In genomic region chr17:56119981-56120880, GRCm38 (mm10) we compare ENCODE assay signal across 8 mouse cellular contexts. TPM values are rescaled to one million over a fixed set of nuclear protein-coding genes. Genes with fewer than 3 reads are reported as not detected.
DNase-seq lines count a peak whose midpoint lies in the region; ATAC-seq lines count a peak whose summit lies in the region.

No protein-coding gene starts in this region.

- peaks cover 60% of the 10 kb centered on the region for H3K27me3 ChIP-seq in intestine, embryonic 14.5 days (replicated peaks; ENCODE audit: control insufficient read depth, insufficient read depth, low read length)
- peaks cover 82% of the 10 kb centered on the region for H3K27me3 ChIP-seq in liver, embryonic 15.5 days

- peak overlapping the region; percentile 6; the same call in 1 of the 2 replicates for H3K4me3 ChIP-seq in intestine, embryonic 14.5 days (ENCODE audit: low read depth, low read length)
- H3K4me3 ChIP-seq in liver, embryonic 15.5 days (replicated peaks) = peak overlapping the region; percentile 29

- H3K4me1 ChIP-seq in intestine, embryonic 14.5 days (replicated peaks; ENCODE audit: control insufficient read depth, insufficient read depth, low read length) = no peaks in the 10 kb centered on the region; the same call in none of the 2 replicates
- peaks cover 31% of the 10 kb centered on the region for H3K4me1 ChIP-seq in liver, embryonic 15.5 days (replicated peaks)

- intact Hi-C loops in gastrocnemius, postnatal 14 days (cut with DNase I; ENCODE audit: low total_unique reads) = loop anchor here (5.0 kb wide), 1 partner anchor 37 kb away; no protein-coding TSS in a partner anchor

- H3K36me3 ChIP-seq in intestine, embryonic 14.5 days (ENCODE audit: control insufficient read depth, insufficient read depth, low read length) = no peaks in the 10 kb centered on the region
- H3K36me3 ChIP-seq in liver, embryonic 15.5 days (replicated peaks) = no peaks in the 10 kb centered on the region

- WGBS in intestine, embryonic 14.5 days = 4% methylated on average over 66 of the region's 66 CpGs
- whole genome bisulfite sequencing in liver, embryonic 15.5 days (ENCODE audit: insufficient replicate concordance) = 7% methylated on average over 66 of the region's 66 CpGs

- H3K4me2 ChIP-seq in intestine, embryonic 14.5 days (ENCODE audit: low read length) = peak overlapping the region; percentile 28; the same call in 1 of the 2 replicates
- peak overlapping the region; percentile 46 for H3K4me2 ChIP-seq in liver, embryonic 15.5 days

- H3K9me3 ChIP-seq in intestine, embryonic 14.5 days (ENCODE audit: control insufficient read depth, low read length) = peaks cover 11% of the 10 kb centered on the region
- peaks cover 5% of the 10 kb centered on the region; the same call in 1 of the 2 replicates for H3K9me3 ChIP-seq in liver, embryonic 15.5 days (replicated peaks)

- no peak for ATAC-seq in intestine, embryonic 14.5 days (replicated peaks; ENCODE audit: low FRiP score, low TSS enrichment, low read depth)
- ATAC-seq in liver, embryonic 15.5 days (ENCODE audit: insufficient read depth) = no peak
- ATAC-seq in erythroblast, adult 5-6 weeks (replicated peaks; ENCODE audit: low FRiP score, poor library complexity, severe bottlenecking) = no peak
- ATAC-seq in monocyte, adult 5-6 weeks (replicated peaks; ENCODE audit: insufficient number of reproducible peaks, low FRiP score, low TSS enrichment, poor library complexity, severe bottlenecking) = no peak

- H3K27ac ChIP-seq in intestine, embryonic 14.5 days (ENCODE audit: low read depth) = no peak overlapping the region
- no peak overlapping the region for H3K27ac ChIP-seq in liver, embryonic 15.5 days (replicated peaks)

- peak; percentile 65 for DNase-seq in urinary bladder, postnatal 14 days (ENCODE audit: low spot score)
- DNase-seq in urinary bladder, adult 18-20 months (ENCODE audit: low spot score in 2 of 2) = no peak
- DNase-seq in gastrocnemius, postnatal 14 days = peak; percentile 62
- peak; percentile 64 for DNase-seq in intestine, embryonic 14.5 days (ENCODE audit: low spot score)
- no peak for DNase-seq in thymus, postnatal 4 days

- no peak overlapping the region for H3K9ac ChIP-seq in intestine, embryonic 14.5 days (ENCODE audit: low read length)
- H3K9ac ChIP-seq in liver, embryonic 15.5 days = no peak overlapping the region

RNA-seq across cellular contexts. Expression of gene Lrg1, which starts 1.6 kb away (rescaled TPM):
- total RNA-seq in gastrocnemius, postnatal 14 days (2021) = 1 to 10 TPM; 2.9 to 5.6 TPM
- polyA plus RNA-seq in intestine, embryonic 14.5 days (2014; fragmentation: Nextera tagmentation; extraction: Ambion mirVana) = 0.16 TPM in 1 of 2 replicates, not detected in the other
- polyA plus RNA-seq in liver, embryonic 15.5 days (2015; fragmentation: Nextera tagmentation; extraction: Ambion mirVana) = 3.2 and 4.0 TPM in 2 replicates
- 6.7 and 9.4 TPM in 2 replicates for total RNA-seq in erythroblast, adult 5-6 weeks (2015; ENCODE audit: low replicate concordance)
- 4.5 and 11.8 TPM in 2 replicates for total RNA-seq in erythroblast, adult 5-6 weeks (2017; ENCODE audit: low replicate concordance)
- total RNA-seq in monocyte, adult 5-6 weeks (2017) = not detected in 3 replicates

RNA-seq across cellular contexts. Expression of gene Plin5, which starts 2.8 kb away (rescaled TPM):
- total RNA-seq in gastrocnemius, postnatal 14 days (2021) = 10 to 100 TPM; 17.6 to 48.3 TPM
- polyA plus RNA-seq in intestine, embryonic 14.5 days (2014; fragmentation: Nextera tagmentation; extraction: Ambion mirVana) = 0.58 TPM in 2 replicates
- polyA plus RNA-seq in liver, embryonic 15.5 days (2015; fragmentation: Nextera tagmentation; extraction: Ambion mirVana) = 1.3 and 3.7 TPM in 2 replicates
- total RNA-seq in erythroblast, adult 5-6 weeks (2015; ENCODE audit: low replicate concordance) = 0.58 TPM in 1 of 2 replicates, not detected in the other
- total RNA-seq in erythroblast, adult 5-6 weeks (2017; ENCODE audit: low replicate concordance) = 0.60 and 0.98 TPM in 2 replicates
- not detected in 3 replicates for total RNA-seq in monocyte, adult 5-6 weeks (2017)

RNA-seq across cellular contexts. Expression of gene Plin4, which starts 10.6 kb away (rescaled TPM):
- 100 to 1,000 TPM; 127 to 310 TPM for total RNA-seq in gastrocnemius, postnatal 14 days (2021)
- polyA plus RNA-seq in intestine, embryonic 14.5 days (2014; fragmentation: Nextera tagmentation; extraction: Ambion mirVana) = 0.08 and 0.19 TPM in 2 replicates
- polyA plus RNA-seq in liver, embryonic 15.5 days (2015; fragmentation: Nextera tagmentation; extraction: Ambion mirVana) = 0.02 and 0.06 TPM in 2 replicates
- not detected in 2 replicates for total RNA-seq in erythroblast, adult 5-6 weeks (2015; ENCODE audit: low replicate concordance)
- not detected in 2 replicates for total RNA-seq in erythroblast, adult 5-6 weeks (2017; ENCODE audit: low replicate concordance)
- not detected in 3 replicates for total RNA-seq in monocyte, adult 5-6 weeks (2017)

RNA-seq across cellular contexts. Expression of gene Sema6b, which starts 19.9 kb away (rescaled TPM):
- 10 to 100 TPM in 1 of 2 experiments, 1 to 10 TPM in 1; 9.8 to 12.1 TPM for total RNA-seq in gastrocnemius, postnatal 14 days (2021)
- 0.86 and 1.3 TPM in 2 replicates for polyA plus RNA-seq in intestine, embryonic 14.5 days (2014; fragmentation: Nextera tagmentation; extraction: Ambion mirVana)
- 0.81 and 1.3 TPM in 2 replicates for polyA plus RNA-seq in liver, embryonic 15.5 days (2015; fragmentation: Nextera tagmentation; extraction: Ambion mirVana)
- 0.19 TPM in 1 of 2 replicates, not detected in the other for total RNA-seq in erythroblast, adult 5-6 weeks (2015; ENCODE audit: low replicate concordance)
- 0.56 and 1.4 TPM in 2 replicates for total RNA-seq in erythroblast, adult 5-6 weeks (2017; ENCODE audit: low replicate concordance)
- 0.53 to 1.2 TPM (median 0.87 TPM) in 3 replicates for total RNA-seq in monocyte, adult 5-6 weeks (2017)

RNA-seq across cellular contexts. Expression of gene Hdgfl2, which starts 40.8 kb away (rescaled TPM):
- total RNA-seq in gastrocnemius, postnatal 14 days (2021) = 10 to 100 TPM; 27.7 TPM
- polyA plus RNA-seq in intestine, embryonic 14.5 days (2014; fragmentation: Nextera tagmentation; extraction: Ambion mirVana) = 93.4 and 94.0 TPM in 2 replicates
- polyA plus RNA-seq in liver, embryonic 15.5 days (2015; fragmentation: Nextera tagmentation; extraction: Ambion mirVana) = 42.7 and 43.0 TPM in 2 replicates
- total RNA-seq in erythroblast, adult 5-6 weeks (2015; ENCODE audit: low replicate concordance) = 20.0 and 61.4 TPM in 2 replicates
- total RNA-seq in erythroblast, adult 5-6 weeks (2017; ENCODE audit: low replicate concordance) = 46.6 and 75.3 TPM in 2 replicates
- 61.2 to 151 TPM (median 112 TPM) in 3 replicates for total RNA-seq in monocyte, adult 5-6 weeks (2017)

Comparison
In these comparisons a context has a peak if more than half of its experiments do, and no peak if none do; other contexts are left out.
1. DNase-seq: peak in urinary bladder, postnatal 14 days (single experiment), gastrocnemius, postnatal 14 days (single experiment) and intestine, embryonic 14.5 days (single experiment); none in urinary bladder, adult 18-20 months (0 of 2) and thymus, postnatal 4 days (single experiment).
2. RNA of gene Plin5, which starts 2.8 kb away (total RNA-seq): 17.6 to 48.3 TPM in gastrocnemius, postnatal 14 days; 0.58 to 0.98 TPM in erythroblast, adult 5-6 weeks and not detected in monocyte, adult 5-6 weeks; every median in the first group is over 4 times any median in the second.
3. RNA of gene Plin4, which starts 10.6 kb away (total RNA-seq): 127 to 310 TPM in gastrocnemius, postnatal 14 days; not detected in erythroblast, adult 5-6 weeks and not detected in monocyte, adult 5-6 weeks; every median in the first group is over 100 times any median in the second.